Mouse (Mus musculus): ENCODE data around the gene Glb1.

Gene Glb1

DNA sequence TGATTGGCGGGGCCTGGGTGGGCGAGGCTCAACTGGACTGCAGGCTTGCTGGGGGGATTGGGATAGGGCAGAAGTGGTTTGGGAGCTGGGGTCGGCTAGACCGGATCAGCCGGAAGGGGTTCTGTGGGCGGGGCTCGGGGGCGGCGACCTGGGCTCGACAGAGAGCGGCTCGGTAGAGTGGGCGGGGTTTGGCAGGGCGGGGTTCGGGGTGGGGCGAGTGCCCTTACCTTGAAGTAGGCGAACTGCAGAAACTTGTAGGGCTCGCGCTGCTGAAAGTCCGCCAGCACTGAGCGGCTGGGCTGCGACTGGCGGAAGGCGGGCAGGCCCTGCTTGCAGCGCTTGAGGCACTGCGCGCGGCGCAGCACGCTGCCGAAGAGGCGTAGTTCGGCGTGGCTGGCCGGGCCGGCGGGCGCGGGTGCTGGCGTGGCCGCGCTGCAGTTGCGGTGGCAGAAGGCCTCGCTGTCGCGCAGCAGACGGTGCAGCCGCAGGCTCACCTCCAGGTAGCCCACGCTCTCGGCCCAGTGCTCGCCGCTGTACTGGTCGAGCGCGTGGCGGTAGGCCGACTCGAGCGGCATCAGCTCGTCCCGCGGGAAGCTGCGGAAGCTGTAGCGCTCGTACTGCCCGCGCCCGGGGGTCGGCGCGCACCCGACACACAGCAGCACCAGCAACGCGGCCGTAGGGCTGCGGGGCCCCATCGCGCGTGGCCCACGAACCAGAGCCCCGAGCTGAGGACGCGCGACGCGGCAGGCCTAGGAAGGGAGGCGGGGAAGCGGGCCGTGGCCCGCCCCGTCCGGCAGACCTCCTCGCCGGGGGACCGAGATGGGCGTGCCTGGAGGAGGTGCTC, 10.7 kb upstream of the Glb1 start, which contains the start of gene Crtap:
TSS of gene Crtap (minus strand) at position 771 of the 844 bp plus-strand sequence.
- TF ChIP-seq GATA4 (IDR thresholded peaks at IDR 0.05; ENCODE audit: insufficient replicate concordance, low read length) = no peak

- no peak for TF ChIP-seq GATA4 (IDR thresholded peaks at IDR 0.05; ENCODE audit: insufficient replicate concordance, low read length)
These were observed 10.2 kb upstream of the Glb1 start for GRCm38 (mm10) chr9:114390749-114391075.

DNA sequence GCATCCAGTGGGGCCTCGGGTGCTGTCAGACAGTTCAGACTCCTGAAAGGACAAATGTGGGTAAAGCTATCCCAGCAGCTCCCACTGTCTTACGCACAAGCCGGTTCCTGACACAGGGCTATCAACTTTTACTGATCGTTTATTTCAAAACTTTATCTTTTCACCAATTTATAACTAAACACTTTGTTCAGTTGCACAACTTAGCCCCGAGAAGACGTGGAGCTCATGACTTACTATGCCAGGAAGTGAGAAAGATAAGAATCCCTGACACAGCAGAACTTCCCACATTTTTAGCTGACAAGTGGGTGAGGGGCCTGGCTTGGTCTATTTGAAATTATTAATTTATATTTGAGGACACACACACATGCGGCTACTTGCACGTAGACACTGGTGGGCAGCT, 6.2 kb upstream of the Glb1 start:
- no peak for TF ChIP-seq GATA4 (IDR thresholded peaks at IDR 0.05; ENCODE audit: insufficient replicate concordance, low read length)

DNA sequence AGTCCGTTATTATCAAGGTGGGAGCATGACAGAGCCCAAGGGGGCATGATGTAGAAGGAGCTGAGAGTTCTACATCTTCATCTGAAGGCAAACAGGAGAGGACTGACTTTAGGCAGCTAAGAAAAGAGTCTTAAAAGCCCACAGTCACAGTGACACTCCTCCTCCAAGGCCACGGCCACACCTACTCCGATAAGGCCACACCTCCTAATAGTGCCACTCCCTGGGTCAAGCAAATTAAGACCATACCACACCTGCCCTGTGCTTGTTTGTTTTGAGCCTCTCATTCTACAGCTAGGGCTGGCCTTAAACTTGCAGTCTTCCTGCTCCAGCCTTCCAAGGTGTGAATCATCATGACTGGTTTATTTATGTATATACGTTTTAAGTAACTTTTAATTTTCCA, 5.6 kb upstream of the Glb1 start:
- TF ChIP-seq GATA4 (IDR thresholded peaks at IDR 0.05; ENCODE audit: insufficient replicate concordance, low read length) = no peak

- no peak for TF ChIP-seq GATA4 (IDR thresholded peaks at IDR 0.05; ENCODE audit: insufficient replicate concordance, low read length)
These were observed 1.2 kb upstream of the Glb1 start for GRCm38 (mm10) chr9:114399680-114400079.

DNA sequence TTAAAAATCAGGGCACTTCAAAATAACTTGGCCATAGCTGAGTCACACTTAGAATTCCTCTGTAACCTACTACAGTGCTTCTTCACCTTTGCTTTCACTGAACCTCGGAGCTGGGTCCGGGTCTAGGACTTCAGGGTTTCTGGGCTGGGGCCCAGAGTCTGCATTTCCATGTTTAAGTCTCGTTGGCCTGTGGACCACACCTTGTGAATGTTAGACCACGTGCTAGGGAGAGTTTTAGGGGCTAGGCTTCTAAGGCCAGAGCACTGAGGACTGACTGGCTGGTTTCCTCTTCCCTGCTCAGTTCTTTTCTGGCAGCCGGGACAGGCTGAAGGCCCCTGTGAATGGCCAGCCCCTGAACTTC, 308 bp upstream of the Glb1 start:
- no peak for TF ChIP-seq GATA4 (IDR thresholded peaks at IDR 0.05; ENCODE audit: insufficient replicate concordance, low read length)

DNA sequence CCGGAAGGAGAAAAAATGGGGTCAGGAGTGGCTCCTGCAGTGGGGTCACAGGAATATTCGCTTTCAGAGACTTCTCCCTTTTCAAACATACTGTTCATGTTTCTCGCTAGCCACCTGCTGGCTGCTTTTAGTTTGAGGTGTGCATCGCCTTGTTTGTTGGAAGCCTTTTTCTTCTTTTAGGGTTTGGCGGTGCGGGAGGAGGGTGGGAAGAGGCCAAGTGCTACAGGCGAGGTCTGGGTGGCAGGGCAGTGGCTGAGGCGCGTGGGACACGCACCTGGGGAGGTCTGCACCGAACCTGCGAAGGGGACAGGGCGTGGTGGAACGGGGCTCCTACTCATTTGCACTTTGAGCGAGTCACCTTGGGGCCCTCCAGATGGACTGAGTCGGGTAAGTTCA, 807 bp downstream of the Glb1 start:
- TF ChIP-seq GATA4 (IDR thresholded peaks at IDR 0.05; ENCODE audit: insufficient replicate concordance, low read length) = no peak

DNA sequence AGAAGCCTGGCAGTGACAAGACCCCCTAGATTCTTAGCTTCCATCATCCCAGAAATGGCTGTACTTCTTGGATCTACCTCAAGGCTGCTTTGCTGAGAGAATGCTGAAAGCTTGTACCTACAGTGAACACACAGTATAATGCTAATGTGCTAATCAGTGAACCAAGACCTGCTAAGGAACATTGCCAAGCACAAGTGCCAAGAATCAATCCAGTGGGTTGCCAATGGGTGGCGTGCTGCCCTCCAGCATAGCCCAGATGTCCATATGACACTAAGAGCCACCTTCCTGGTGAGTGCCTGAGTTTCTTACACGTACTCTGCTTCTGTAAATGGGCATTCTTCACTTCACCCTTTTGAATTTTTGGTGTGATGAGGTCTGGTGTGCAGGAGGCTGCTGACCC, 6.8 kb downstream of the Glb1 start:
- TF ChIP-seq GATA4 (IDR thresholded peaks at IDR 0.05; ENCODE audit: insufficient replicate concordance, low read length) = no peak

- TF ChIP-seq GATA4 (IDR thresholded peaks at IDR 0.05; ENCODE audit: insufficient replicate concordance, low read length) = no peak
These were observed 9.5 kb downstream of the Glb1 start for GRCm38 (mm10) chr9:114410313-114410862.

DNA sequence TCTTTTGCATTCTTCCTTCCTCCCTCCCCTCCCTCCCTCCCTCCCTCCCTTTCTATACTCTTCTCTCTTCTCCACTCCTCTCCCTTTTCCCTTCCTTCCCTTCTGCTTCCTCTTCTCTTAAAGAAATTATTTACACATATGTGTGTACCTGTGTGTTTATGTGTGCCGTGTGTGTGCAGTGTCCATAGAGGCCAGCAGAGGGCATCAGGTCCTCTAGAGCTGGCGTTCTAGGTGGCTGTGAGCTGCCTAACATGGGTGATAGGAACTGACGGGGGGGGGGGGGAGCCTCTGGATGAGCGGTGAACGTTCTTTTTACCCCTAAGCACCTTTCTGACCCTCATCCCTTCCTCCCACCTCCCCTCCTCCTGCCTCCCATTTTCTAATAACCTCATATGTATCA, 10.4 kb downstream of the Glb1 start:
- no peak for TF ChIP-seq GATA4 (IDR thresholded peaks at IDR 0.05; ENCODE audit: insufficient replicate concordance, low read length)

DNA sequence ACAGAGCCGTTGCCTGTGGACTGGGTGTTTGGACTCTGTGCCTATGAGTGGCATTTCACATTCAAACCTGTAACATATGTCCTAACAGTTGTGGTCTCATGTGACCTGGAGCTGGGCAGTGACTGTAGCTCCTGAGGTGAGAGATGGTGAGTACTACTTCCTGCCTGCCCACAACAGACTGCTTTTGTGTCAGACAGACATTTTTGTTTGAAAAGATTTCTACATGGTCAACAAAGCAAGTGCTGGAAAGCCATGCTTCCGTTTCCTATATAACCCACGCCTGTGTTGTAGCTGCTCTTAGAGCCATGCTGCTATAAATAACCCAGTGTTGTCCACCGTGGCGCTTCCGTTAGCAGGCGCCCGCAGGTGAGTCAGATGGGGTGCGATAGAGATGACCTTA, 11.5 kb downstream of the Glb1 start:
- TF ChIP-seq GATA4 (IDR thresholded peaks at IDR 0.05; ENCODE audit: insufficient replicate concordance, low read length) = no peak

- no peak for TF ChIP-seq GATA4 (IDR thresholded peaks at IDR 0.05; ENCODE audit: insufficient replicate concordance, low read length)
These were observed 13.0 kb downstream of the Glb1 start for GRCm38 (mm10) chr9:114413866-114414265.

DNA sequence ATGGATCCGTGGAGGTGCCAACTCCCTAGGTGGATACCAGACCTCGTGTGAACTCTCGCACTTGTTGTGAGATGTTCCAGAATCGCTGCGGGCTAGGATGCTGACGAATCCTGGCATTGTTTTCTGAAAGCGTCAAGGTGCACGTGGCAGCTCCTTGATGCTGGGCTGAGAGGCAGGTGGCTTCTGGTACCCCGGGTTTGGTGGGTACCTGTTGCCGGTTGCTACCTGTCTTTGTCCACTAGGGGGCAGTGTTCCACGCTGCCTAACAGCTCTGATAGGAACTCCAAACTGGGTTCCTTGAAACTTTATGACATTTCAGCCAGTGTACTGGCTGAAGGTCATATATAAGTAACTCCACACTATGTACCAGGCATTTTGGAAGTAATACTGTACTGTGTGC, 14.8 kb downstream of the Glb1 start:
- TF ChIP-seq GATA4 (IDR thresholded peaks at IDR 0.05; ENCODE audit: insufficient replicate concordance, low read length) = no peak

GRCm38 (mm10) chr9:114416646-114417517, 16.0 kb downstream of the Glb1 start:
- no peak for TF ChIP-seq GATA4 (IDR thresholded peaks at IDR 0.05; ENCODE audit: insufficient replicate concordance, low read length)

GRCm38 (mm10) chr9:114418187-114418586, 17.3 kb downstream of the Glb1 start:
- TF ChIP-seq GATA4 (IDR thresholded peaks at IDR 0.05; ENCODE audit: insufficient replicate concordance, low read length) = no peak

GRCm38 (mm10) chr9:114420443-114420842, 19.6 kb downstream of the Glb1 start:
- no peak for TF ChIP-seq GATA4 (IDR thresholded peaks at IDR 0.05; ENCODE audit: insufficient replicate concordance, low read length)

Data from liver, adult (tissue).